Mouse (Mus musculus) layer of hippocampus, adult 9-10 months (tissue): Measurements from ENCODE around the gene Abhd5.
A peak's percentile ranks its signal among the peaks of the same experiment; 100 is the strongest.
"Not testable (repeated sequence)": the region's sequence is repeated elsewhere in the genome, so short reads cannot be mapped to it uniquely, and the experiment has no call there.

ENCODE experiments used
- DNase-seq: peaks from one replicate; pipeline ENCODE4 v3.0.0; 2022; ENCODE audit warnings: low spot score

The Abhd5 gene

GRCm38 (mm10) chr9:122351303-122352024 lies at the start of gene Abhd5:
Abhd5 (plus strand) TSS chr9:122351608.
- peak; percentile 74 for DNase-seq

GRCm38 (mm10) chr9:122305302-122305701 lies 46.1 kb upstream of the Abhd5 start:
- DNase-seq: no peak

- DNase-seq: no peak
These were observed 42.1 kb upstream of the Abhd5 start for GRCm38 (mm10) chr9:122309013-122309980.

- DNase-seq: peak; percentile 86
These were observed 40.8 kb upstream of the Abhd5 start for GRCm38 (mm10) chr9:122310613-122311049.

GRCm38 (mm10) chr9:122311051-122311760 lies 40.2 kb upstream of the Abhd5 start:
- no peak for DNase-seq

- no peak for DNase-seq
These were observed 39.0 kb upstream of the Abhd5 start for GRCm38 (mm10) chr9:122312296-122312990.

- DNase-seq: not testable (repeated sequence)
These were observed 38.3 kb upstream of the Abhd5 start for GRCm38 (mm10) chr9:122313128-122313527.

- no peak for DNase-seq
These were observed 37.0 kb upstream of the Abhd5 start for GRCm38 (mm10) chr9:122314386-122314785.

- no peak for DNase-seq
These were observed 36.5 kb upstream of the Abhd5 start for GRCm38 (mm10) chr9:122314942-122315341.

GRCm38 (mm10) chr9:122315501-122315900 lies 35.9 kb upstream of the Abhd5 start:
- no peak for DNase-seq

GRCm38 (mm10) chr9:122316562-122316961 lies 34.8 kb upstream of the Abhd5 start:
- DNase-seq: no peak

- no peak for DNase-seq
These were observed 30.8 kb upstream of the Abhd5 start for GRCm38 (mm10) chr9:122320626-122321025.

- no peak for DNase-seq
These were observed 29.1 kb upstream of the Abhd5 start for GRCm38 (mm10) chr9:122322356-122322755.

- no peak for DNase-seq
These were observed 25.4 kb upstream of the Abhd5 start for GRCm38 (mm10) chr9:122325996-122326395.

- DNase-seq: no peak
These were observed 23.2 kb upstream of the Abhd5 start for GRCm38 (mm10) chr9:122328199-122328598.

- DNase-seq: no peak
These were observed 14.7 kb upstream of the Abhd5 start for GRCm38 (mm10) chr9:122336677-122337076.

GRCm38 (mm10) chr9:122337510-122337931 lies 13.9 kb upstream of the Abhd5 start:
- no peak for DNase-seq

- no peak for DNase-seq
These were observed 11.4 kb upstream of the Abhd5 start for GRCm38 (mm10) chr9:122339972-122340371.

GRCm38 (mm10) chr9:122343399-122343798 lies 8.0 kb upstream of the Abhd5 start:
- DNase-seq: no peak

GRCm38 (mm10) chr9:122344560-122344959 lies 6.8 kb upstream of the Abhd5 start:
- DNase-seq: no peak

- no peak for DNase-seq
These were observed 6.1 kb upstream of the Abhd5 start for GRCm38 (mm10) chr9:122345291-122345690.

- DNase-seq: no peak
These were observed 5.3 kb upstream of the Abhd5 start for GRCm38 (mm10) chr9:122346059-122346458.
